Mouse (Mus musculus) erythroblast, embryonic 14.5 days (primary cell): ENCODE results near the gene Ppm1h.

Experiments
- GATA1 ChIP-seq: IDR thresholded peaks from 2 replicates; pipeline ENCODE4 v1.6.1; 2012; ENCODE audit warnings: low read length, inconsistent platforms, mixed read lengths
- TAL1 ChIP-seq: IDR thresholded peaks from 3 replicates; pipeline ENCODE4 v1.6.1; 2012; ENCODE audit warnings: low read length, inconsistent platforms, mixed read lengths

GRCm38 (mm10) chr10:122911668-122912067 lies 233.1 kb downstream of the Ppm1h start:
- no peak for TF ChIP-seq GATA1
- TF ChIP-seq TAL1 = no peak
